Mouse (Mus musculus): Measurements from ENCODE around the gene Erfe.
A peak's percentile ranks its signal among the peaks of the same experiment; 100 is the strongest.

The Erfe gene

GRCm38 (mm10) chr1:91366215-91367108, at the start of gene Erfe:
TSS of gene Erfe (plus strand) at chr1:91366430.
- no peak for DNase-seq

GRCm38 (mm10) chr1:91317656-91318055, 48.6 kb upstream of the Erfe start:
- no peak for DNase-seq

- peak; percentile 38 for DNase-seq
These were observed 44.3 kb upstream of the Erfe start, which contains the start of gene Espnl for GRCm38 (mm10) chr1:91321760-91322438. TSS of gene Espnl (plus strand) at chr1:91322075.

GRCm38 (mm10) chr1:91324646-91325045, 41.6 kb upstream of the Erfe start:
- DNase-seq: no peak

GRCm38 (mm10) chr1:91325488-91326042, 40.7 kb upstream of the Erfe start:
- no peak for DNase-seq

GRCm38 (mm10) chr1:91332102-91332501, 34.1 kb upstream of the Erfe start:
- no peak for DNase-seq

GRCm38 (mm10) chr1:91333582-91333981, 32.6 kb upstream of the Erfe start:
- DNase-seq: no peak

GRCm38 (mm10) chr1:91337355-91337754, 28.9 kb upstream of the Erfe start:
- no peak for DNase-seq

- no peak for DNase-seq
These were observed 22.2 kb upstream of the Erfe start for GRCm38 (mm10) chr1:91344001-91344400.

GRCm38 (mm10) chr1:91344921-91345685, 21.1 kb upstream of the Erfe start:
- no peak for DNase-seq

- DNase-seq: peak; percentile 52
These were observed 19.3 kb upstream of the Erfe start for GRCm38 (mm10) chr1:91346892-91347291.

- no peak for DNase-seq
These were observed 15.4 kb upstream of the Erfe start, which contains the start of gene Klhl30 for GRCm38 (mm10) chr1:91350841-91351240. TSS of gene Klhl30 (plus strand) at chr1:91351016.

GRCm38 (mm10) chr1:91351249-91351648, 15.0 kb upstream of the Erfe start:
- DNase-seq: no peak

GRCm38 (mm10) chr1:91352277-91352676, 14.0 kb upstream of the Erfe start:
- DNase-seq: no peak

- no peak for DNase-seq
These were observed 10.1 kb upstream of the Erfe start for GRCm38 (mm10) chr1:91356105-91356504.

- DNase-seq: no peak
These were observed 4.1 kb upstream of the Erfe start for GRCm38 (mm10) chr1:91362113-91362512.

GRCm38 (mm10) chr1:91364822-91365644, 1.2 kb upstream of the Erfe start:
- no peak for DNase-seq

- no peak for DNase-seq
These were observed 415 bp upstream of the Erfe start for GRCm38 (mm10) chr1:91365816-91366214.

GRCm38 (mm10) chr1:91367295-91367694, 1.1 kb downstream of the Erfe start:
- no peak for DNase-seq

- no peak for DNase-seq
These were observed 3.2 kb downstream of the Erfe start for GRCm38 (mm10) chr1:91369408-91369807.

GRCm38 (mm10) chr1:91370055-91370454, 3.8 kb downstream of the Erfe start:
- DNase-seq: no peak

GRCm38 (mm10) chr1:91373414-91373835, 7.2 kb downstream of the Erfe start:
- DNase-seq: no peak
